ENCODE assay signal across 16 mouse cellular contexts in the genomic region with DNA sequence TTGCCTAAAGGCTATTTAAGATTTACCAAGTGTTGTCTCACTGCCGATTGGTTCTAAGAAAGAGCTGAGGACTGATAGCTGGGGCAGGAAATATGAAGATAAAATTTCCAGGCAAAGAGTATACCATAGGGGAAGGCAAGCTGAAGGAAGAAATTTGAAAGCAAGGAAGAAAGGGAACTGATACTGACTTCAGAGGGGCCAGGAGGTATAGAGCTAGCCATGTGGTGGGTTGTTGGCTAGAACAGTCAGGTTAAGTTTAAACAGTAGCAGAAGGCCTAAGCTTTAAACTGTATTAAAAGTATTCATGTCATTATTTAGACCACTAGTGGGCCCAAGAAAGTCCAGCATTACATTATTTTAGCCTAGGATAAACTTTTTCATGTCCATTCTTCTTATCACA.
"Had no signal": no experiment of that assay in that cellular context is flagged by ENCODE, and none has a peak within 500 bp of the region (broad histone marks: within the 10 kb centered on the region; RNA-seq: fewer than 3 reads in every experiment).

No protein-coding gene starts in this region.

- H3K27me3 ChIP-seq: liver, embryonic 13.5 days; liver, embryonic 15.5 days; lung, embryonic 15.5 days; midbrain, embryonic 12.5 days; neural tube, embryonic 13.5 days; neural tube, embryonic 15.5 days had no signal

- H3K27ac ChIP-seq: liver, embryonic 13.5 days; liver, embryonic 15.5 days; lung, embryonic 15.5 days; midbrain, embryonic 10.5 days; midbrain, embryonic 12.5 days; neural tube, embryonic 13.5 days; neural tube, embryonic 15.5 days had no signal

- H3K4me1 ChIP-seq: liver, embryonic 13.5 days; liver, embryonic 15.5 days; lung, embryonic 15.5 days had no signal

- H3K4me2 ChIP-seq: liver, embryonic 13.5 days; liver, embryonic 15.5 days; lung, embryonic 15.5 days; midbrain, embryonic 12.5 days; neural tube, embryonic 13.5 days; neural tube, embryonic 15.5 days had no signal

- H3K36me3 ChIP-seq: liver, embryonic 13.5 days; liver, embryonic 15.5 days; lung, embryonic 15.5 days; midbrain, embryonic 10.5 days; midbrain, embryonic 12.5 days; neural tube, embryonic 13.5 days; neural tube, embryonic 15.5 days had no signal

- H3K4me3 ChIP-seq: liver, embryonic 13.5 days; liver, embryonic 15.5 days; lung, embryonic 15.5 days; midbrain, embryonic 10.5 days; midbrain, embryonic 12.5 days; myocyte; neural tube, embryonic 13.5 days; neural tube, embryonic 15.5 days had no signal

- H3K9ac ChIP-seq: liver, embryonic 13.5 days; liver, embryonic 15.5 days; liver, postnatal 0 days; lung, embryonic 15.5 days; midbrain, embryonic 12.5 days; neural tube, embryonic 13.5 days; neural tube, embryonic 15.5 days had no signal

- DNase-seq: liver, embryonic 13.5 days; liver, postnatal 0 days; lung, adult 2 months; lung, postnatal 10 days; lung, postnatal 4 days; right cerebral cortex, postnatal 14 days; thymus, adult 18-20 months; thymus, postnatal 14 days; thymus, postnatal 36 days had no signal

- H3K9me3 ChIP-seq: liver, embryonic 13.5 days; liver, embryonic 15.5 days; lung, embryonic 15.5 days; midbrain, embryonic 12.5 days; neural tube, embryonic 13.5 days; neural tube, embryonic 15.5 days had no signal
